Mouse (Mus musculus) layer of hippocampus, postnatal 10 days (tissue): Measurements from ENCODE around the gene Prr12. TPM values are rescaled to one million over a fixed set of nuclear protein-coding genes. Genes with fewer than 3 reads are reported as not detected.
A peak's percentile ranks its signal among the peaks of the same experiment; 100 is the strongest.

Experiments used
- DNase-seq, 2 experiments: peaks; one replicate each; pipeline ENCODE4 v3.0.0; 2021; ENCODE audit warnings: low spot score in 2 of 2
- total RNA-seq, 2 experiments: library from RNA; stranded (reverse); gene quantifications; 2 replicates each; pipeline ENCODE4 v1.2.3; 2021

Prr12 gene
- total RNA-seq, 2 experiments from 2014 or later, result 69.1 to 70.3 TPM

DNA sequence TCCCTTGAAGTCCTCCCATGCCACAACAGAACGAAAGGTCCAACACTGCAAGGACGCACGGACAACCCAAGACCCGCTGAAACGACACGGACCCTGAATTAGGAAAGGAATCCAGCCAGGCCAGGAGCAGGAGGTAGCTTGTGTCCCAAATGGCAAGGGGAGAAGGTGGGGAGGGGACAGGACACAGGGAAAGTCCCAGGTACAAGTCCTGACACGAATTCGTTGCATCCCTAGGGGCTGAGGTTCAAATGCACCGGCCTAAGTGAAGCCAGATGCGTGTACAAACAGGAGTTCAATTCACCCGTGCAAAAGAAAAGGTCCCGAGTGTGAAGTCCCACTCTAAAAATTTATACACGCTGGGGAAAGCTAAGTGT is 1.1 kb downstream of the Prr12 start:
- DNase-seq, result no peak

DNA sequence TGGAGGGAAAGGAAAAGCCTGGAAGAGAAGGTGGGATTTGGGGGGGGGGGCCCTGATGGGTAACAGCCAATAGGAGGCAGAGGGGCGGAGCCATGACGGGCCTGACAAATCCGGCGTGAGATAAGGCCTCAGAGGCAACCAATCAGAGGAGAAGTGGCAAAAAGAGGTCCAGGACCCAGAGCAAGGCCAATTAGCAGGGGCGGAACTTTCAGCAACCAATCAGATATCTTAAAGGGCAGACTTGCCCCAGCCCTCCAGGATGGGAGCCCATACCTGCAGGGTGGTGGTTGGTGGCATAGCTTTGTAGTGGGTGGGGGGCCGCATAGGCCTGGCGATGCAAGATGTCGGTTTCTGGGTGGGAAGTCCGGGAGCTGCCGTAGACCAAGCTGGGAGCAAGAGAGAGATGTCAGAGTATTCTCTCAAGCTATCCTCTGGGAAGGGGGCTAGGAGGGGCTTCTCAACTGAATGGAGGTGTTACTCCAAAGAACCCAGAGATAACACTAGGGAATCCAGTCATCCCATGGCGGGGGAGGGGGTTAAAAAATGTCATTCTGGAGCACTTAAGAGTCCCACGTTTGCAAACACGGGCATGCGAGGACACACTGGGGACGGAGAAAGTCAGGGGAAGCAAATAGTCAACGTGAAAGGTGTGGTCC is 1.6 kb downstream of the Prr12 start:
- peak; percentile 73 to 78 for DNase-seq

GRCm38 (mm10) chr7:45048923-45049657 is 3.6 kb downstream of the Prr12 start:
- no peak for DNase-seq

DNA sequence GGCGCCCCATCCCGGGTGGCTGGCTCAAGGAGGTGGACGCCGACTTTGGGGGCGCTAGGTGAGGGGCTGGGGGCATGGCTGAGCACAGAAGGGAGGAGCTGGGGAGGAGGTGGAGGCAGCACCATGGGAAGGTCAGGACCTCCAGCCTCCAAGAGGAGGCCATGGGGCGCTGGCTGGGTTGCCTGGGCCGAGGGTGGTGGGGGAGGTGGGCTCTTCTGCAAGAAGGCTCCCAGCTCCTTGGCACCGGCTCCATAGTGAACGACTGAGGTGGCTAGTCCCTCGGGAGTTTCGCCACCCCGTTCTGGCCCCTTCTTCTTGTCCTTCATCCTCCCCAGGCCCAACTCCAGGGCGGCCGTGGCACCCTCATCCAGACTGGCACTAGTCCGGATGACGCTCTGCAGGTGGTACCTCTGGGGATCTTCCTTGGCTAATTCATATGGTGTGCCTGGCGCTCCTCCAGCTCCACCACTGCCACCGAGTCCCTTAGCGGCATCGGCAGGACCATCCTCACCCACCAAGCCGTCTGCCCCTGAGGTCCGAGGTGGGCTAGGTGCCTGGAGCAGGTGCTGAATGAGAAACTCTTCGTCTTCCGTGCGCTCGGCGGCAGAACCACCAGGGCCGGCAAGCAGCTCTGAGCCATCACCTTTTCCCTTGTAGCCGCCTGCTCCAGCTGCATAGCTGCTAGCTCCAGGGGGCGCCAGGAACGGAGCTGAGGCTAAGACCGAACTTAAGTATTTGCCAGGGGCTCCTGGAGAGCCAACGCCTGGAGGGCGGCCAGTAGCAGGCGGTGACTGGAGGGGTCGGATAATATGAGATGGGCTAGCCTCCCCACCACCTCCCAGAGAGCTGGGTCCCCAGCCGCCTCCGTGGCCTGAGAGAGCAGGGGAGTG is 4.4 kb downstream of the Prr12 start:
- DNase-seq, result no peak

- no peak for DNase-seq
Observed at GRCm38 (mm10) chr7:45047491-45047890, 5.2 kb downstream of the Prr12 start.

GRCm38 (mm10) chr7:45046853-45047350 is 5.8 kb downstream of the Prr12 start:
- no peak for DNase-seq

- DNase-seq, result no peak
Observed at GRCm38 (mm10) chr7:45045741-45046140, 6.9 kb downstream of the Prr12 start.

- DNase-seq, result no peak
Observed at GRCm38 (mm10) chr7:45043307-45043706, 9.4 kb downstream of the Prr12 start.

- DNase-seq, result no peak
Observed at GRCm38 (mm10) chr7:45040851-45041250, 11.8 kb downstream of the Prr12 start.

DNA sequence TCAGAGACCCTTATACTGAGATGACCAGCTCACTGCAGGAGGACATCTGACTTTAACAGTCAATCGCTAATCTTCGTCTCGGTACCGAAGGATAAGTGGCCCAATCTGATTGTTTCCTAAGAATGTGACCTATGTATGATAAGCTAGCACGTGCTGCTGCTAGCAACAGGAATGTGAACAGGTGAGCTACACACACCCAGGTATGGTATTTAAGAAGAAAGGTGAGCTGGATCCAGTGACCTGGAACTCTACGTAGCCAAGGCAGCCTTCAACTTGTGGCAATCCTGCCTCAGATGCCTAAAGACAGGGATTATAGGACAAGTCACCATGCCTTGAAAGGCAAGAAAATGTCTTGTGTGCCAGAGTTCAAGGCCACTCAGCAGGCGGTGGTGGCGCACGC is 14.3 kb downstream of the Prr12 start:
- no peak for DNase-seq

DNA sequence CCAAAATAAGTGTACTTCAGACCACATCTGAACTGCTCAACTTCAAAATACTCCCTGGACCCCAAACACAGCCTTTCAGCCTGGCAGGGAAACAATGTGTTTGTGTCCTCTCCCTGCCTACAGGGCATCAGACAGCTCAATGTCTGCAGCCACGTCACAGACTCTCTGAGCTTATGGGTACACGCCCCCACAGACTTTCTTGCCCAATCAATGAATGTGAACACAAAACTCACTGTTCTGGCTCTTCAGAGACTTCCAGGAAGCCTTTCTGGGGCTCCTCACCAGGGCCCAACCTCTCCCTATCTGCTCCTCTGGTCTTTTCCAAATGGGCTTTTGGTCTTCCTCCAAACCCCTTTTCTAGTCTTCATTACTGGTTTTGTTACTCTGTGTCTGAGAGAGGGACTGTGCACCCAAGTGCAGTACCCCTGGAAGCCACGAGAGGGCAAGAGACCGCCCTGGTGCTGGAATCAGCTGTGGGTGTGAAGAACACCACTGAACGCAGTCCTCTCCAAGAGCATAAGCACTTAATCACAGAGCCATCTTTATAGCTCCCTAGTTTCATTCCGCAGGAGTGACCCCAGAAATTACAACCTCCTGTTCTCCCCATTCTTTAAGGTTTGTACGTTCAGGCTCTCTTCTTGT is 14.8 kb downstream of the Prr12 start:
- peak; percentile 69 to 71 for DNase-seq

GRCm38 (mm10) chr7:45036702-45037101 is 16.0 kb downstream of the Prr12 start:
- no peak for DNase-seq

DNA sequence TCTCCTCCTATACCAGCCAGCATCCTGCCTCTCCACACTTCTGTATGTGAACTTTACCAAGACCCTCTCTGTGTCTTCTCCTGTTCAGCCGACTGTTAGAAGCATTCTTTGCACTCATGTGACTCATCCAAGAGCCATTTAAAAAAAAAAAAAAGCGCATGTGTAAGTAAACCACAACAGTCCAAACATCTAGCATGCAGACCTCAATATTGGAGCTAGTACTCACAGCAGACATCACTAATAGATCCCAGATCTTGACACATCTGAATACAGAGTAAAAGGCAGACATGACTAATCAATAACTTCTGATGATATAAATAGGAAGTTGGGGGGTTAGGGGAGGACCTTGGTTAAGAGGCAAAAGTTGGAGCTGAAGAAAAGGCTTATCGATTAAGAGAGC is 17.1 kb downstream of the Prr12 start:
- no peak for DNase-seq

- DNase-seq, result no peak
Observed at GRCm38 (mm10) chr7:45033722-45034359, 18.8 kb downstream of the Prr12 start.

DNA sequence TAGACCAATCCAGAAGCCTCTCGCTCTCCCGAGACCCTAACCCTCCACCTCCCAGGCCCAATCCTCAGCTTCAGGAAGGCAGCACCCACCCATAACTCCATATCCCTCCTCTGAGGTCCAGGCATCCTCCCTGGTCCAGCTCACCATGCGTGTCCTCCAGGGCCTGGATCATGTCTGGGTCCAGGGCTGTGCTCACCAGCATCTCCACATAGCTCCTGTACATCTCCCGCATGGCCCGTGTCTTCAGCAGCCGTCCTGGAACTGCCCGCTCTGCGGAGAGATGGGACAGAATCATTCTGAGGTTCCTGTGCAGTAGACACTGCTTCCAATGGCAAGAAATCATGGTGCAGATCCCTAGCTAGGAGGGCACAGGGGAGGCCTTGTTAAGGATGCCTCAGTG is 21.8 kb downstream of the Prr12 start:
- DNase-seq, result no peak

DNA sequence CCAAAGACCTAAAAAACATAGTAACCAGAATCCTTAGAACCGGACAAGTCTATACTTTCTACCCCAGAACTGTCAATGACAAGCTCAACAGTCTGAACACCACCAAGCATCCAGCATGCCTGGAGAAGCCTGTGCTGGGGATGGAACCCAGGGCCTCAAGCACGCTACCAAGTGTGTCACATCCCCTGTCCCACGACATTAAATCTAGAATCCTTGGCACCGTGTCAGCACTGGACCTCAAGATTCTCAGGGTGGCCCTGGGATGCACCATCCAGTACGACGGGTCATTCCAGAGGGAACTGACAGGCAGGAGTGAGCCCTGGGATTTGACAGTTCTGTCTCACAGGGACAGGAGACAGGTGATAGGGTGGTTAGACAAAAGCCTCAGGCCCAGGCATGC is 22.7 kb downstream of the Prr12 start:
- DNase-seq, result no peak

DNA sequence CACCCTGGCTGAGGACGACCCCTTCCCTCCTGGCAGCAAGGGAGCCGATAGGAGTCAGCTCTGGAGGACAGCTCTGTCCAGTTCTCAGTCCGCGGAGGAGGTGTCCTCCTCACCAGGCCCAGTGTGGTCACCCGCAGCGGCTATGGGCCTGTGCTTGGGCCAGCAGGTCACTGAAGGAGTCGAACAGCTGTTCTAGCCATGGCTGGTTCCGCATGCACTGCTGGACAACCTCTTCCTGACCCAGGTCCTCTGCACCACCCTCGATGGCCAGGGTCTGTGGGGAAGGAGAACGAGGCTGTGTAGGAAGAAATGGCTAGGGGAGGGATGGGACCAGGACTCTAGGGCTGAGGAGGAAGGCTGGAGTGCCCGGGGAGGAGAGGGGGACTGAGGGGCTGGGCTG is 24.3 kb downstream of the Prr12 start:
- no peak for DNase-seq

- no peak for DNase-seq
Observed at GRCm38 (mm10) chr7:45027761-45028160, 24.9 kb downstream of the Prr12 start.

DNA sequence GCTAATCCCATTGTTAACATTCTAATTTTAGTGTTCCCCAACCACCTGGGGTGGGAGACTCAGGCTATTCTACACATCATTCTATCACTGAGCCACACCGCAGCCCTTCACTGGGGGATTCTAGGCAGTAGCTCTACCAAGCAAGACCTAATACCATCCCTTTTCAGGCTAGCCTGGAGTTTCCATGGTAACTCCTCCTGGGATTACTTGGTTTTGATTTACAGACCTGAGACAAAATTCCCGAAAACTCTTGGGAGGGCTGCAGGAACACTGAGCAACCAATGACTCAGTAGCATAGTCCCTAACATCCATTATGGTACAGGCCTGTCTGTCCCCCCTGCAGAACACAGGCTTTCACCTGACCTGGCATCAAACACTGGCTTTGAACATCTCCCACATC is 26.4 kb downstream of the Prr12 start:
- DNase-seq, result no peak

- DNase-seq, result peak in 1 of 2 experiments; percentile 40
Observed at GRCm38 (mm10) chr7:45025601-45026220, 27.0 kb downstream of the Prr12 start.
